Mouse (Mus musculus) CH12.LX (cell line): Measurements from ENCODE around the gene Rab3d. TPM values are rescaled to one million over a fixed set of nuclear protein-coding genes. Genes with fewer than 3 reads are reported as not detected.

Source experiments
- DNase-seq: peaks from one replicate; pipeline ENCODE4 v3.0.0-alpha.2; 2013; ENCODE audit errors: extremely low read depth
- H3K27ac ChIP-seq: 2 replicates; pipeline ENCODE4 v1.5.1; 2012; ENCODE audit warnings: low read depth, mild to moderate bottlenecking, control low read depth, moderate library complexity; ENCODE audit not compliant: insufficient read depth
- H3K27me3 ChIP-seq: replicated peaks from 2 replicates; pipeline ENCODE3; 2012; ENCODE audit warnings: inconsistent platforms
- H3K36me3 ChIP-seq, 2 experiments: replicated peaks in 1 of 2; 2 replicates each; pipeline versions ENCODE3 to v1.6.1; 2012; ENCODE audit warnings: inconsistent platforms in 1 of 2, low read length in 1 of 2, mild to moderate bottlenecking in 1 of 2, mixed read lengths in 1 of 2, moderate library complexity in 1 of 2; ENCODE audit not compliant: control insufficient read depth in 1 of 2, insufficient read depth in 1 of 2
- H3K4me1 ChIP-seq, 2 experiments: 2 replicates each; pipeline ENCODE4 v1.6.1; 2012; ENCODE audit warnings: inconsistent platforms in 1 of 2, moderate library complexity in 1 of 2; ENCODE audit not compliant: insufficient read depth in 2 of 2, control insufficient read depth in 1 of 2
- H3K4me2 ChIP-seq: 2 replicates; pipeline ENCODE4 v1.6.1; 2012; ENCODE audit warnings: low read depth, mild to moderate bottlenecking, control low read depth; ENCODE audit not compliant: poor library complexity, insufficient read depth, severe bottlenecking
- H3K4me3 ChIP-seq, 3 experiments: fragments of 150-350 bp in 1 of 3; sonication (generic) in 1 of 3; replicated peaks in 1 of 3; 2 replicates each; pipeline versions ENCODE3 to v1.5.1; 2011 to 2012; ENCODE audit warnings: low read depth in 2 of 3, low read length in 2 of 3, mild to moderate bottlenecking in 2 of 3, moderate library complexity in 2 of 3, control low read depth in 1 of 3, improper control_type of control experiment in 1 of 3, inconsistent platforms in 1 of 3, mixed read lengths in 1 of 3; ENCODE audit not compliant: poor library complexity in 1 of 3
- H3K79me2 ChIP-seq: replicated peaks from 2 replicates; pipeline ENCODE4 v1.6.1; 2012; ENCODE audit warnings: mild to moderate bottlenecking, moderate library complexity; ENCODE audit not compliant: control insufficient read depth, poor library complexity, insufficient read depth, severe bottlenecking; ENCODE audit errors: extremely low read depth
- H3K9ac ChIP-seq: 2 replicates; pipeline ENCODE4 v1.6.1; 2012; ENCODE audit warnings: low read depth, mild to moderate bottlenecking, control low read depth, moderate library complexity; ENCODE audit not compliant: insufficient read depth
- H3K9me3 ChIP-seq: replicated peaks from 2 replicates; pipeline ENCODE3; 2012; ENCODE audit warnings: low read length, inconsistent platforms, mixed read lengths
- BHLHE40 ChIP-seq: IDR thresholded peaks from 2 replicates; pipeline ENCODE4 v1.6.1; 2011; ENCODE audit warnings: mild to moderate bottlenecking, low read depth, low read length, improper control_type of control experiment
- CHD1 ChIP-seq: IDR thresholded peaks from 2 replicates; pipeline ENCODE4 v1.6.1; 2012; ENCODE audit warnings: low read depth, low read length, improper control_type of control experiment, inconsistent platforms
- CTCF ChIP-seq, 2 experiments: IDR thresholded peaks in 1 of 2; conservative IDR thresholded peaks in 1 of 2; 2 replicates each; pipeline ENCODE4 v1.5.1; 2011 to 2012; ENCODE audit warnings: low read depth in 2 of 2, low read length in 2 of 2, improper control_type of control experiment in 1 of 2, inconsistent platforms in 1 of 2, mild to moderate bottlenecking in 1 of 2, moderate library complexity in 1 of 2
- EP300 ChIP-seq: IDR thresholded peaks from 2 replicates; pipeline ENCODE4 v1.6.1; 2011; ENCODE audit warnings: low read length, improper control_type of control experiment
- ETS1 ChIP-seq: conservative IDR thresholded peaks from 2 replicates; pipeline ENCODE4 v1.6.1; 2012; ENCODE audit warnings: low read depth, mild to moderate bottlenecking, inconsistent platforms, low read length, improper control_type of control experiment, moderate library complexity
- GABPA ChIP-seq: IDR thresholded peaks from 2 replicates; pipeline ENCODE4 v1.6.1; 2012; ENCODE audit warnings: low read depth, low read length, improper control_type of control experiment, inconsistent platforms; ENCODE audit not compliant: insufficient replicate concordance
- HCFC1 ChIP-seq: IDR thresholded peaks from 2 replicates; pipeline ENCODE4 v1.6.1; 2012; ENCODE audit warnings: low read depth, mild to moderate bottlenecking, inconsistent platforms, low read length, improper control_type of control experiment
- KAT2A ChIP-seq: IDR thresholded peaks from 2 replicates; pipeline ENCODE4 v1.6.1; 2012; ENCODE audit warnings: low read length, improper control_type of control experiment, inconsistent platforms; ENCODE audit not compliant: insufficient replicate concordance
- MAFK ChIP-seq: IDR thresholded peaks from 2 replicates; pipeline ENCODE4 v1.6.1; 2011; ENCODE audit warnings: low read length, improper control_type of control experiment; ENCODE audit not compliant: insufficient replicate concordance
- MAZ ChIP-seq: IDR thresholded peaks from 2 replicates; pipeline ENCODE4 v1.6.1; 2012; ENCODE audit warnings: low read depth, mild to moderate bottlenecking, inconsistent platforms, low read length, improper control_type of control experiment, moderate library complexity
- MEF2A ChIP-seq: IDR thresholded peaks from 2 replicates; pipeline ENCODE4 v1.6.1; 2014; ENCODE audit warnings: low read depth, mild to moderate bottlenecking, inconsistent platforms, low read length, improper control_type of control experiment, borderline replicate concordance
- MXI1 ChIP-seq: IDR thresholded peaks from 2 replicates; pipeline ENCODE4 v1.6.1; 2011; ENCODE audit warnings: mild to moderate bottlenecking, low read depth, low read length, improper control_type of control experiment
- MYC ChIP-seq: IDR thresholded peaks from 2 replicates; pipeline ENCODE4 v1.6.1; 2011; ENCODE audit warnings: low read depth, mild to moderate bottlenecking, improper control_type of control experiment, low read length
- NELFE ChIP-seq: IDR thresholded peaks from 2 replicates; pipeline ENCODE4 v1.6.1; 2011; ENCODE audit warnings: low read depth, low read length, improper control_type of control experiment
- RAD21 ChIP-seq: IDR thresholded peaks from 2 replicates; pipeline ENCODE4 v1.6.1; 2011; ENCODE audit warnings: low read depth, mild to moderate bottlenecking, low read length, improper control_type of control experiment, moderate library complexity
- RCOR1 ChIP-seq: conservative IDR thresholded peaks from 2 replicates; pipeline ENCODE4 v1.6.1; 2012; ENCODE audit warnings: low read depth, mild to moderate bottlenecking, inconsistent platforms, low read length, improper control_type of control experiment
- TBP ChIP-seq: conservative IDR thresholded peaks from 2 replicates; pipeline ENCODE4 v1.6.1; 2011; ENCODE audit warnings: low read depth, low read length, improper control_type of control experiment
- TCF12 ChIP-seq: IDR thresholded peaks from 2 replicates; pipeline ENCODE4 v1.6.1; 2014; ENCODE audit warnings: low read depth, mild to moderate bottlenecking, inconsistent platforms, low read length, improper control_type of control experiment
- USF2 ChIP-seq: conservative IDR thresholded peaks from 2 replicates; pipeline ENCODE4 v1.6.1; 2011; ENCODE audit warnings: low read depth, low read length, improper control_type of control experiment
- ZC3H11A ChIP-seq: IDR thresholded peaks from 2 replicates; pipeline ENCODE4 v1.6.1; 2012; ENCODE audit warnings: low read depth, mild to moderate bottlenecking, inconsistent platforms, low read length, improper control_type of control experiment
- ZKSCAN1 ChIP-seq: IDR thresholded peaks from 2 replicates; pipeline ENCODE4 v1.6.1; 2012; ENCODE audit warnings: low read depth, inconsistent platforms, low read length, improper control_type of control experiment, borderline replicate concordance
- ZMIZ1 ChIP-seq: IDR thresholded peaks from 2 replicates; pipeline ENCODE4 v1.6.1; 2012; ENCODE audit warnings: low read depth, mild to moderate bottlenecking, inconsistent platforms, low read length, improper control_type of control experiment
- dilution Hi-C: fragments of 300-500 bp; cut with MboI; formaldehyde crosslinking; loops from 2 replicates; pipeline ENCODE4 v1.14.3; 2020; ENCODE audit warnings: low sequenced_read_pairs; ENCODE audit not compliant: extremely low pct_unique_long_range_greater_than_20kb, extremely low pct_ligation_motif_present
- in situ Hi-C: fragments of 300-500 bp; cut with MboI; formaldehyde crosslinking; loops from 3 replicates; pipeline ENCODE4 v1.14.3; 2019; ENCODE audit warnings: low sequenced_read_pairs, low pct_ligation_motif_present, low pct_unique_long_range_greater_than_20kb, mixed read lengths
- polyA plus RNA-seq: library from polyadenylated mRNA; unstranded; fragments of >175 nt; gene quantifications from 2 replicates; pipeline ENCODE4 v1.2.1, GENCODE M21; 2012; ENCODE audit warnings: low read depth; ENCODE audit not compliant: insufficient read length
- total RNA-seq, 2 experiments: library from RNA; depleted of rRNA; stranded (reverse); fragments of 300-350 nt in 1 of 2; fragments of >200 nt in 1 of 2; gene quantifications; 2 replicates each; pipeline ENCODE4 v1.2.3; 2012 to 2014

Gene Rab3d
- total and polyA plus RNA-seq, 3 experiments: 0.90 to 3.7 (median 0.91) TPM

GRCm38 (mm10) chr9:21937711-21938175, 19.8 kb upstream of the Rab3d start:
- H3K9ac ChIP-seq: no peak overlapping the region
- H3K9me3 ChIP-seq: peaks cover 4% of the 10 kb centered on the region
- H3K4me2 ChIP-seq: no peak overlapping the region
- TF ChIP-seq GABPA (no peak), RCOR1 (no peak), ZKSCAN1 (no peak), CTCF (conservative IDR thresholded peaks at IDR 0.05 in 1 of 2, IDR thresholded peaks at IDR 0.05 in 1 of 2; ENCODE audit: low read depth in 2 of 2, low read length in 2 of 2) (no peak), ZMIZ1 (no peak), ZC3H11A (no peak), USF2 (no peak), MEF2A (no peak), RAD21 (no peak), KAT2A (no peak), CHD1 (no peak), EP300 (no peak), ETS1 (no peak), MAZ (no peak), MAFK (no peak), BHLHE40 (no peak), NELFE (no peak), HCFC1 (no peak), TCF12 (no peak)
- in situ Hi-C loops: no loop called here
- no peaks in the 10 kb centered on the region for H3K36me3 ChIP-seq
- no peak overlapping the region for H3K27ac ChIP-seq
- dilution Hi-C loops: no loop called here
- H3K4me3 ChIP-seq: no peak overlapping the region
- H3K79me2 ChIP-seq: no peaks in the 10 kb centered on the region
- H3K4me1 ChIP-seq: no peaks in the 10 kb centered on the region
- H3K27me3 ChIP-seq: peaks cover 65% of the 10 kb centered on the region
- no peak for DNase-seq

- Histone ChIP-seq H3K4me3 (no peak within 1 kb of the TSS), H3K4me1 (no peaks in the 10 kb centered on the region), H3K27me3 (peaks cover 72% of the 10 kb centered on the region), H3K27ac (no peak within 1 kb of the TSS), H3K9me3 (peaks cover 4% of the 10 kb centered on the region), H3K4me2 (no peak within 1 kb of the TSS), H3K9ac (no peak within 1 kb of the TSS), H3K79me2 (no peaks in the 10 kb centered on the region), H3K36me3 (no peaks in the 10 kb centered on the region)
- no peak for TF ChIP-seq MYC
- no peak for TF ChIP-seq MXI1
- TF ChIP-seq USF2: no peak
- TF ChIP-seq MEF2A: no peak
- TF ChIP-seq TBP: no peak
- TF ChIP-seq CTCF (conservative IDR thresholded peaks at IDR 0.05 in 1 of 2, IDR thresholded peaks at IDR 0.05 in 1 of 2; ENCODE audit: low read depth in 2 of 2, low read length in 2 of 2): no peak
- TF ChIP-seq NELFE: no peak
- no peak for TF ChIP-seq ETS1
- in situ Hi-C loops (no loop called here), dilution Hi-C loops (no loop called here)
- DNase-seq: no peak
Observed at GRCm38 (mm10) chr9:21936692-21937570, 18.9 kb upstream of the Rab3d start, which contains the start of gene Plppr2. TSS of gene Plppr2 (plus strand) at chr9:21937033.
